Mouse (Mus musculus) testis, adult 2 months (tissue): ENCODE results near the gene Sema5a. TPM values are rescaled to one million over a fixed set of nuclear protein-coding genes. Genes with fewer than 3 reads are reported as not detected.

Experiments
- H3K27ac ChIP-seq: fragments of 200-500 bp; 2 replicates; pipeline ENCODE4 v1.5.1; 2012; ENCODE audit warnings: low read depth, low read length; ENCODE audit not compliant: control insufficient read depth, insufficient read depth
- H3K27me3 ChIP-seq: fragments of 200-500 bp; 2 replicates; pipeline ENCODE4 v1.6.1; 2012; ENCODE audit warnings: mild to moderate bottlenecking, low read length, moderate library complexity; ENCODE audit not compliant: control insufficient read depth, insufficient read depth
- H3K36me3 ChIP-seq: fragments of 200-500 bp; 2 replicates; pipeline ENCODE4 v1.6.1; 2012; ENCODE audit warnings: mild to moderate bottlenecking, low read length; ENCODE audit not compliant: control insufficient read depth, insufficient read depth
- H3K4me1 ChIP-seq: fragments of 200-500 bp; 2 replicates; pipeline ENCODE4 v1.6.1; 2012; ENCODE audit warnings: low read length; ENCODE audit not compliant: control insufficient read depth, insufficient read depth
- H3K4me3 ChIP-seq: fragments of 200-500 bp; 2 replicates; pipeline ENCODE4 v1.5.1; 2012; ENCODE audit warnings: low read depth, mild to moderate bottlenecking, low read length, moderate library complexity, mixed read lengths; ENCODE audit not compliant: control insufficient read depth
- CTCF ChIP-seq: fragments of 200-500 bp; IDR thresholded peaks from 2 replicates; pipeline ENCODE4 v1.5.1; 2012; ENCODE audit warnings: low read depth, mild to moderate bottlenecking, inconsistent platforms, low read length, moderate library complexity; ENCODE audit not compliant: control insufficient read depth, insufficient read depth, insufficient replicate concordance
- POLR2A ChIP-seq: fragments of 200-500 bp; IDR thresholded peaks from 2 replicates; pipeline ENCODE4 v1.6.1; 2012; ENCODE audit warnings: low read depth, mild to moderate bottlenecking, inconsistent platforms, low read length, moderate library complexity; ENCODE audit not compliant: control insufficient read depth
- polyA plus RNA-seq: library from polyadenylated mRNA; depleted of rRNA; stranded (reverse); fragments of >200 nt; gene quantifications from 2 replicates; pipeline ENCODE4 v1.2.3, GENCODE M21; 2012

Sema5a gene
- polyA plus RNA-seq, 1 experiment, result 4.5 TPM

GRCm38 (mm10) chr15:32568181-32568857 lies 323.7 kb downstream of the Sema5a start:
- TF ChIP-seq CTCF (no peak), POLR2A (no peak)
- H3K4me3 ChIP-seq, result no peak overlapping the region
- no peaks in the 10 kb centered on the region for H3K36me3 ChIP-seq
- H3K27me3 ChIP-seq, result no peaks in the 10 kb centered on the region
- H3K27ac ChIP-seq, result no peak overlapping the region
- no peaks in the 10 kb centered on the region for H3K4me1 ChIP-seq

- Histone ChIP-seq H3K4me1 (no peaks in the 10 kb centered on the region), H3K27ac (no peak overlapping the region), H3K36me3 (no peaks in the 10 kb centered on the region), H3K4me3 (no peak overlapping the region), H3K27me3 (no peaks in the 10 kb centered on the region)
- TF ChIP-seq CTCF (no peak), POLR2A (no peak)
Measured at GRCm38 (mm10) chr15:32568858-32569387, 324.3 kb downstream of the Sema5a start.

- TF ChIP-seq POLR2A (no peak), CTCF (no peak)
- Histone ChIP-seq H3K4me3 (no peak overlapping the region), H3K36me3 (no peaks in the 10 kb centered on the region), H3K4me1 (no peaks in the 10 kb centered on the region), H3K27ac (no peak overlapping the region), H3K27me3 (no peaks in the 10 kb centered on the region)
Measured at GRCm38 (mm10) chr15:32574327-32574726, 329.7 kb downstream of the Sema5a start.

GRCm38 (mm10) chr15:32575212-32575611 lies 330.6 kb downstream of the Sema5a start:
- Histone ChIP-seq H3K27ac (peak overlapping the region; percentile 4; the same call in 1 of the 2 replicates), H3K36me3 (no peaks in the 10 kb centered on the region), H3K27me3 (no peaks in the 10 kb centered on the region), H3K4me3 (no peak overlapping the region), H3K4me1 (no peaks in the 10 kb centered on the region)
- TF ChIP-seq POLR2A (no peak), CTCF (no peak)

- TF ChIP-seq CTCF, result no peak
- TF ChIP-seq POLR2A, result no peak
- Histone ChIP-seq H3K27me3 (no peaks in the 10 kb centered on the region), H3K27ac (no peak overlapping the region), H3K4me3 (no peak overlapping the region), H3K4me1 (no peaks in the 10 kb centered on the region), H3K36me3 (no peaks in the 10 kb centered on the region)
Measured at GRCm38 (mm10) chr15:32579351-32579750, 334.7 kb downstream of the Sema5a start.

GRCm38 (mm10) chr15:32590641-32591040 lies 346.0 kb downstream of the Sema5a start:
- H3K4me1 ChIP-seq, result no peaks in the 10 kb centered on the region
- H3K27ac ChIP-seq, result no peak overlapping the region
- no peaks in the 10 kb centered on the region for H3K27me3 ChIP-seq
- no peaks in the 10 kb centered on the region for H3K36me3 ChIP-seq
- H3K4me3 ChIP-seq, result no peak overlapping the region
- TF ChIP-seq POLR2A (no peak), CTCF (no peak)

GRCm38 (mm10) chr15:32593746-32594145 lies 349.1 kb downstream of the Sema5a start:
- no peak overlapping the region for H3K27ac ChIP-seq
- H3K36me3 ChIP-seq, result no peaks in the 10 kb centered on the region
- no peak overlapping the region for H3K4me3 ChIP-seq
- H3K4me1 ChIP-seq, result no peaks in the 10 kb centered on the region
- TF ChIP-seq CTCF (no peak), POLR2A (no peak)
- no peaks in the 10 kb centered on the region for H3K27me3 ChIP-seq
